9 mouse cellular contexts compared by ENCODE assay signal in the genomic region with DNA sequence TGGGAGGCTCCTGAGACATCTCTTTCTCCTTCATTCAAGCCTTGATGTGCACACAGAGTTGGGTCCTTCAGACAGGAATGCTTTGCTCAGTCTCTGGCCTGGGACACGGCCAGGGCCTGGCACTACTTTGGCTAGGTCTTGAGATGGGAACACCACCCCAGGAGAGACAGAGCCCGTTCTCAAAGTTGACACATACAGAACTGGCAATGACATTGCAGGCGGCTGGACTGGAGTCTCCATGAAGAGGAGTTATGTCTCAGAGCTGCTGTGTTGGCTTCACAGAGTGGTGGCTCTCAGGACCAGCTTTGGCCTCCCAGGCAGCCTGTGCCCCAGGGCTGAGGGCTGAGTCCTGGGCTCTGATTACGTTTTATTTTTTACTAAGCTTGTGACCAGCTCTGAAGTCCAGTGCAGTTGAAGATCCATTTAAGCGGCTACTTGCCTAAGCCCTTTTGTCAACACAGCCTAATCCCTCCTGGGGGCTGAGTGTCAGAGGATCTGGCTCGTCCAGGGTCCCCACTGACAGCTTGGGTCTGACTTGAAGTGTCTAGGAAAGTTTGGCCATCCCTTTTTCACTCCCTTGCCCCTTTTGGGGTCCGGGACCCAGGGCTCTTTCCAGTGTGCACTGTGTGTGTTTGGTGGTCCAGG. TPM values are rescaled to one million over a fixed set of nuclear protein-coding genes. Genes with fewer than 3 reads are reported as not detected.
DNase-seq lines count a peak whose midpoint lies in the region; ATAC-seq lines count a peak whose summit lies in the region.
"Had no signal": no experiment of that assay in that cellular context is flagged by ENCODE, and none has a peak within 500 bp of the region (broad histone marks: within the 10 kb centered on the region; RNA-seq: fewer than 3 reads in every experiment).

No protein-coding gene starts in this region.

- peak overlapping the region; percentile 93 for H3K4me3 ChIP-seq in hindbrain, embryonic 10.5 days
- H3K4me3 ChIP-seq in limb, embryonic 13.5 days: peak overlapping the region; percentile 90

- WGBS in hindbrain, embryonic 10.5 days: 30% methylated on average over 7 of the region's 7 CpGs
- WGBS in limb, embryonic 13.5 days: 36% methylated on average over 7 of the region's 7 CpGs

- peaks cover 16% of the 10 kb centered on the region for H3K27me3 ChIP-seq in hindbrain, embryonic 10.5 days (ENCODE audit: insufficient read depth, poor library complexity, severe bottlenecking)
- no peaks in the 10 kb centered on the region for H3K27me3 ChIP-seq in limb, embryonic 13.5 days
- H3K27me3 ChIP-seq: Patski had no signal

- peak overlapping the region; percentile 96 for H3K4me2 ChIP-seq in limb, embryonic 13.5 days (replicated peaks)

- peak overlapping the region; percentile 97 for H3K27ac ChIP-seq in hindbrain, embryonic 10.5 days
- H3K27ac ChIP-seq in limb, embryonic 13.5 days: peak overlapping the region; percentile 98; the same call in 1 of the 2 replicates

- H3K9ac ChIP-seq in limb, embryonic 13.5 days: peak overlapping the region; percentile 99

- peaks cover 92% of the 10 kb centered on the region for H3K4me1 ChIP-seq in hindbrain, embryonic 10.5 days (replicated peaks)
- peaks cover 75% of the 10 kb centered on the region for H3K4me1 ChIP-seq in limb, embryonic 13.5 days

- peak; percentile 69 for DNase-seq in retina, adult 2 months (ENCODE audit: low read depth, low spot score)
- DNase-seq in retina, embryonic 14.5 days (ENCODE audit: low spot score): no peak
- DNase-seq in hindbrain, embryonic 10.5 days (ENCODE audit: low spot score): no peak
- peak; percentile 62 for DNase-seq in skeletal muscle tissue, adult 2 months (ENCODE audit: low read depth, low spot score)
- no peak for DNase-seq in right cerebral cortex, postnatal 25 days
- DNase-seq in layer of hippocampus, postnatal 14 days (ENCODE audit: low spot score in 2 of 2): no peak
- DNase-seq in layer of hippocampus, adult 8-10 months (ENCODE audit: low spot score in 2 of 2): no peak

- no peak for ATAC-seq in limb, embryonic 13.5 days (ENCODE audit: low FRiP score, low read depth)
- ATAC-seq: Patski had no signal

- H3K9me3 ChIP-seq in hindbrain, embryonic 10.5 days: no peaks in the 10 kb centered on the region
- no peaks in the 10 kb centered on the region for H3K9me3 ChIP-seq in limb, embryonic 13.5 days

- H3K36me3 ChIP-seq in hindbrain, embryonic 10.5 days: no peaks in the 10 kb centered on the region
- no peaks in the 10 kb centered on the region for H3K36me3 ChIP-seq in limb, embryonic 13.5 days

RNA-seq across cellular contexts. Expression of a gene that starts 2.7 kb away (rescaled TPM):
- polyA plus RNA-seq in hindbrain, embryonic 10.5 days (2016; fragmentation: Nextera tagmentation; extraction: Ambion mirVana): 10.0 and 10.3 TPM in 2 replicates
- polyA plus RNA-seq in limb, embryonic 13.5 days (2015; fragmentation: Nextera tagmentation; extraction: Ambion mirVana): 17.1 and 17.6 TPM in 2 replicates
- 10 to 100 TPM; 19.4 to 21.0 TPM for total RNA-seq in layer of hippocampus, postnatal 14 days (2021)
- total RNA-seq in layer of hippocampus, adult 8-10 months (2022): 10 to 100 TPM; 31.6 to 33.9 (median 32.9) TPM

Comparison
In these comparisons a context has a peak if more than half of its experiments do, and no peak if none do; other contexts are left out.
1. DNase-seq: peak in retina, adult 2 months (single experiment) and skeletal muscle tissue, adult 2 months (single experiment); none in retina, embryonic 14.5 days (single experiment), hindbrain, embryonic 10.5 days (single experiment), right cerebral cortex, postnatal 25 days (single experiment), layer of hippocampus, postnatal 14 days (0 of 2) and layer of hippocampus, adult 8-10 months (0 of 2).